Mouse (Mus musculus): ENCODE results near the gene Shb. TPM values are rescaled to one million over a fixed set of nuclear protein-coding genes. Genes with fewer than 3 reads are reported as not detected.
"Not testable (repeated sequence)": the region's sequence is repeated elsewhere in the genome, so short reads cannot be mapped to it uniquely, and the experiment has no call there.

Gene Shb
- polyA plus RNA-seq, 1 experiment from 2014 or later = 7.2 TPM

DNA sequence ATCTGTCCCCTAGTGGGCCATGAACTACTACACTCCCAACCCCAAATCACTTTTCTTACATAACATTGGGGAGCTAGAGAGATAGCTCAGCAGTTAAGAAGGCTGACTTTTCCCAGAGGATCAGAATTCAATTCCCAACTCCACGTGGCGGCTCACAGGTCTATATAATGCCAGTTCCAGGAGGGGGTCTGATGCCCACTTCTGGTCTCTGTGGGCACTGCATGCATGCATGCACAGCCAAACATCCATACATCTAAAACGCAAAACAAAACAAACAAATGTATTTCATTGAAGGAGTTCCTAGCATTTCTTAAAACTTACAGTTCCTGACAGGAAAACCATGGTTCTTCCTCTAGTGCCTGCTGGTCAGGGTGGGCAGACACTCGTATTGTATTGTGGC lies 140.2 kb downstream of the Shb start:
- H3K4me2 ChIP-seq = no peak overlapping the region
- no peak overlapping the region for H3K4me3 ChIP-seq
- no peak overlapping the region for H3K9ac ChIP-seq
- no peaks in the 10 kb centered on the region for H3K27me3 ChIP-seq
- peaks cover 2% of the 10 kb centered on the region; the same call in 1 of the 2 replicates for H3K36me3 ChIP-seq
- no peak overlapping the region for H3K27ac ChIP-seq (replicated peaks)
- 69% methylated on average over 4 of the region's 4 CpGs for WGBS
- no peaks in the 10 kb centered on the region for H3K9me3 ChIP-seq
- no peak for ATAC-seq (ENCODE audit: low FRiP score, low read depth)
- H3K4me1 ChIP-seq (replicated peaks) = no peaks in the 10 kb centered on the region

DNA sequence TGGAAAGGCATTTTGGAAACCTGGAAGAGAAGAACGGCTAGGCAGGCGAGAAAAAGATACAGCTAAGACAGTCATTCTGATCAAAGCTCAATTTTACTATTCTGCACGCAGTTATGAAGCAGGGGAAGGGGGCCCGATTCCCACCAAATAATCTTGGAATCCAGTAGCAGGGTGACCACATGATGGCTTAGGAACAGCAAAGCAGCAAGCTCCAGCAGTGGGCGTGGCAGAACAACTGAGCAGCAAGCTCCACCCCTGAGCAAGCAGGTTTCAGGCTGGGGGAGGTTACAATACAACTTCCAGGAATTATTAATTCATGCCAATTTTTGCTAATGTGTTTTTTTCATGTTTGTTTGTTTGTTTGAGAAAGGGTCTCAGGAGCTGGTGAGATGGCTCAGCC lies 145.0 kb downstream of the Shb start:
- not testable (repeated sequence) for H3K27me3 ChIP-seq; H3K4me1 ChIP-seq (replicated peaks); ATAC-seq (ENCODE audit: low FRiP score, low read depth); H3K4me3 ChIP-seq; H3K9ac ChIP-seq; H3K4me2 ChIP-seq; H3K27ac ChIP-seq (replicated peaks); H3K36me3 ChIP-seq; H3K9me3 ChIP-seq
- WGBS = 95% methylated on average over 5 of the region's 5 CpGs

DNA sequence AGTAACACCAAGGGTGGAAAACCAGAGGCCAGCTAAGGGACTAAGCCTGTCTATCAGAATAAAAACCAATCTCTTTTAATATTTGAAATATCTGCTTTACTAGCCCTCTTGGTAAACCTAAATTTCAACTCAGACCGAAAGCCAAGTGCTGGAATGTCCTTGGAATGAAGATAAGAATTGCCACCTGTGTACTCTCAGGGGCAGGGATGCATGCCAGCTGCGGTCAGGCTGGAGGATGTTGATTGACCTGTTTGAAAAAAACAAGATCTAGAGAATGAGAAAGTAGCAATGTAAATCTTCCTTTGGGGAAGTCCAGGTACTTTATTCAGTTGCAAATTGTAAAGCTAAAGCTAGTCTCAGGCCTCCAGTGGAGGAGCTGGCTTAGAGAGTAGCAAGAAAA lies 150.1 kb downstream of the Shb start:
- WGBS = 80% methylated on average over 2 of the region's 2 CpGs
- H3K9me3 ChIP-seq; H3K27me3 ChIP-seq; H3K9ac ChIP-seq; H3K36me3 ChIP-seq; H3K4me3 ChIP-seq; H3K4me1 ChIP-seq (replicated peaks); ATAC-seq (ENCODE audit: low FRiP score, low read depth); H3K4me2 ChIP-seq; H3K27ac ChIP-seq (replicated peaks): not testable (repeated sequence)

DNA sequence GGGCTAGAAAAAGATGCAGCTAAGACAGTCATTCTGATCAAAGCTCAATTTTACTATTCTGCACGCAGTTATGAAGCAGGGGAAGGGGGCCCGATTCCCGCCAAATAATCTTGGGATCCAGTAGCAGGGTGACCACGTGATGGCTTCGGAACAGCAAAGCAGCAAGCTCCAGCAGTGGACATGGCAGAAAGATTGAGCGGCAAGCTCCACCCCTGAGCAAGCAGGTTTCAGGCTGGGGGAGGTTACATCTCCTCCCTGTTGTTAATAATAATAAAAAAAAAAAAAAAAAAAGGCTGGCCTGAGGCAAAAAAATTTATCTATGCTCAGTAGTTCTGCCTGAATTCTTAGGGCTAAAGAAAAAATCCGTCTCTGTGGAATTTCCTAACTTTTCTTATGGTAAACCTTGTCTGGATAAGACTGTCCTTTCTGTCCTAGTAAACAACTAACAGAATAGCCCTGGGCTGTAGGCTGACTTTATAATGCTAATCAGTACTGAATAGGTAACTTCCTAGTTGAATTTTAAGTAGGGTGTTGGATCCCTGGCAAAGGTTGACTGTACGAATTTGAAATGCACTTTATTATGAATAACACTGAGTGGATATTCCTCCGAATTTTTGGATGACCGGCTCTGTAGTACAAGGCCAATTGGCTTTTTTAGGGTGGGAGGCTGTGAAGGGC lies 151.2 kb downstream of the Shb start:
- not testable (repeated sequence) for ATAC-seq (ENCODE audit: low FRiP score, low read depth); H3K27ac ChIP-seq (replicated peaks); H3K9ac ChIP-seq; H3K4me3 ChIP-seq; H3K4me1 ChIP-seq (replicated peaks); H3K9me3 ChIP-seq; H3K27me3 ChIP-seq; H3K4me2 ChIP-seq
- 86% methylated on average over 10 of the region's 10 CpGs for WGBS
- H3K36me3 ChIP-seq = peaks cover 15% of the 10 kb centered on the region

- Histone ChIP-seq H3K4me2 (no peak overlapping the region), H3K9me3 (no peaks in the 10 kb centered on the region), H3K4me3 (no peak overlapping the region), H3K36me3 (peaks cover 51% of the 10 kb centered on the region), H3K9ac (no peak overlapping the region), H3K4me1 (replicated peaks) (no peaks in the 10 kb centered on the region), H3K27me3 (no peaks in the 10 kb centered on the region), H3K27ac (replicated peaks) (no peak overlapping the region)
- 90% methylated on average over 4 of the region's 4 CpGs for WGBS
- ATAC-seq (ENCODE audit: low FRiP score, low read depth) = no peak
Measured at GRCm38 (mm10) chr4:45376573-45376972, 155.7 kb downstream of the Shb start.

DNA sequence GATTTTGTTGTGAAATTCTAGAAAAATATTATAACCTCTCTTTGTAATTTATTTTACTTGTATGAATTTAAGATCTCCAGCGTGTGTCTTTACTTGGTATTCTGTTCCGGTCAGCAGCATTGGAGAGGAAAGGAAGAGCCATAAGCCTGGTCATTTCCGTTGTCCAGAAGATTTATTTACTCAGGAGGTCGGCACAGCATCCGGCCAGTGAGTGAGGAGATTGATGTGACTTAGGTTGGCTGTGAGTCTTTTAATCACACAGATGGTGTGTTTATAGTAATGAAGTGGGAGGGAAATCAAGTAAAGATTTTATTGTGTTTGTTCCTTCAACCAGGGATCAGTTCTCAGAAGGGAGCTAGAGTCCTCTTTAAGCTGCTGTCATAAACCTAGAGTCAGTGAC lies 157.4 kb downstream of the Shb start:
- Histone ChIP-seq H3K36me3 (peaks cover 61% of the 10 kb centered on the region), H3K27me3 (no peaks in the 10 kb centered on the region), H3K9ac (no peak overlapping the region), H3K4me3 (no peak overlapping the region), H3K9me3 (no peaks in the 10 kb centered on the region), H3K4me2 (no peak overlapping the region), H3K27ac (replicated peaks) (no peak overlapping the region), H3K4me1 (replicated peaks) (no peaks in the 10 kb centered on the region)
- WGBS = 85% methylated on average over 5 of the region's 5 CpGs
- ATAC-seq (ENCODE audit: low FRiP score, low read depth) = no peak

Small RNA genes within 50 kb of the gene (microRNA-seq; reads per million reads assigned to microRNA genes)
- gene Gm22518 = not detected
- not detected for gene Gm25692

Other genes starting within 250 kb of the Shb start
- 22.9 and 23.3 TPM in 2 replicates for gene Trmt10b, start 235.3 kb downstream of the Shb start, polyA plus RNA-seq (2015; fragmentation: Nextera tagmentation; extraction: Ambion mirVana)
- gene Dcaf10, start 190.4 kb downstream of the Shb start, polyA plus RNA-seq (2015; fragmentation: Nextera tagmentation; extraction: Ambion mirVana) = 7.7 and 8.3 TPM in 2 replicates
- 32.9 and 34.1 TPM in 2 replicates for gene Exosc3, start 189.7 kb downstream of the Shb start, polyA plus RNA-seq (2015; fragmentation: Nextera tagmentation; extraction: Ambion mirVana)
- gene Slc25a51, start 123.7 kb downstream of the Shb start, polyA plus RNA-seq (2015; fragmentation: Nextera tagmentation; extraction: Ambion mirVana) = 69.5 and 73.3 TPM in 2 replicates

Data from hindbrain, embryonic 15.5 days (tissue).